Mouse (Mus musculus): Measurements from ENCODE around the gene Dnttip1. TPM values are rescaled to one million over a fixed set of nuclear protein-coding genes. Genes with fewer than 3 reads are reported as not detected.

Gene Dnttip1
- polyA plus RNA-seq, 3 experiments from 2014 or later = 3.8 to 7.8 (median 5.0) TPM

DNA sequence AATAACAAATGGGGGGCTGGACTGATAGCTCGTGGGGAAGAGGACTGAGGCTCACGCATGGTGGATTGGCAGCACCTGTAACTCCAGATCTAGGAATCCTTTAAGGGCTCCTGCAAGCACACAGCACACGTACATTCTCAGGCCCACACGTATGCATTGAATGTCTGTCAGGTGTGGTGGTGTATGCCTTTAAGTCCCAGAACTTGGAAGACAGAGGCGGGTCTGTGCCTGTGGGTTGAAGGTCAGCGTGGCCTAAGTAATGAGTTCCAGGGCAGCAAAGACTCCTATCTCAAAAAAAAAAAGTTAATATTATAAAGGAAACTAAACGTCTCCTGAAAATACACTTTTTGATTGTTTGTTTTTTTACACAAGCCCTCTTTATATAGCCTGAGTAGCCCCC lies 60.8 kb downstream of the Dnttip1 start:
- no peak for ATAC-seq

DNA sequence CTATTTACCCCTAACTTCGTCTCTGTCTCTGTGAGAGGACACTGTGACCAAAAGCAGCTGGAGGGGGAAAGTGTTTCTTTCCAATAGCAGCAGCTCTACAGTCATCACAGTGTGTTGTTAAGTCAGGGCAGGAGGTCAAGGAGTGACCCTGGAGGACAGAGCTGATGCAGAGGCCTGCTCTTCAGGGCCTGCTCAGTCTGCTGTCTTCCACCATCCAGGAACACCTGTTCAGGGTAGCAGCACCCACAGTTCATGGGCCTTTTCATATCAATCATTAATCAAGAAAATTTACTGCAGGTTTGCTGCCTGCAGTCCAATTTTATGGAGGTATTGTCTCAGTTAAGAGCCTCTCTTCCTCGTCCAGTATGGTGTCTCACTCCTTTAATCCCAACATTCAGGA lies 67.8 kb downstream of the Dnttip1 start:
- ATAC-seq = no peak

DNA sequence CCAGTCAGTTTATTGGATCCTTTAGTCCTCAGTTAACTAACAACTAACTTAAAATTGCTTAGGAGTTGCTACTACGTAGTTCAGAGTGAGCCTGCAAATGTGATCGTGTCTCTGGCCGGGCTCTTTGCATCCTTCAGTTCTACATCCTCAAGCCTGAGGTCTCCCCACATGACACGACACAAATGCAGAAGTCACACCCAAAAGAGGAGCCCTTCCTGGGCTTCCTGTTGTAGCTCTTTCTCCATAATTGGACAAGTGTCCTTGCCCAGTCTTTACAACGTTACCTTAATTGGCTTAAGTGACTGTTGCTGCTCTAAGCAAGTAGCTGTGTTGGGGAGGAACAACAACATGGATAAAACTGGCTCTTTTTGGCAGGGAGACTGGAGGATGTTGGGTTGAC lies 69.6 kb downstream of the Dnttip1 start:
- ATAC-seq = no peak

DNA sequence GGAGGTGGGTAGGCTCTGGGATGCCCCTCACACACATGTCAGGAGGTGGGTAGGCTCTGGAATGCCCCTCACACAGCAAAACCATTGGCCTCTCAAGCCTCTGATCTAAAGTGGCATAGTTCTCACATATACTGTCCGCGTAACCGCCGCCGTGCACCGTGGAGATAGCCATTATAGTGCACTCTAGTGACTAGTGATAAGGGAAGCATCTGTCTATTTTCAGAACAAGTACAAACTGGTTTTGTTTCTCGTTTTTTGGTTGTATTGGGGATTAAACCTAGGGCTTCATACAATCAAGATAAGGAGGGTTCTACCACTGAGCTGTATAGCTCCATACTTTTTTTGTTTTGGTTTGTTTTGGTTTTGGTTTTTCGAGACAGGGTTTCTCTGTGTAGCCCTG lies 70.0 kb downstream of the Dnttip1 start:
- ATAC-seq = no peak

DNA sequence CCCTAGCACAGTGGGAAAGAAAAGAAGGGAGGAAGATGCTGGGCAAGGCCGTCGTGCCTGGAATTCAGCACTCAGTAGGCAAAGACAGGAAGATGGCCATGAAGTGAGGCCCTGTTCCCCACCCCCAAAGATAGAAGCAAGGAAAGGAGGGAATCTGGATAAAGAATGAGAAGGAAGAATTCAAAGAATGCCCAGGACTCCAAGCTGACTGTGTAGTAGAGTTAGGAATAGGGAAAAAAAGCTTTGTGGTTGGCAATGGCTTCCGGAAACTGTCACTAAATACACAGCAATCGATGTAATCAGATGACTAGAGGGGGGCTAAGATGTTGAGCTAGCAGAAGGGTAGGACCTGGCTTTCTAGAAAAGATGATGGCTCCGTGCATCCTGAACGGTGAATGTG lies 71.4 kb downstream of the Dnttip1 start:
- no peak for ATAC-seq

DNA sequence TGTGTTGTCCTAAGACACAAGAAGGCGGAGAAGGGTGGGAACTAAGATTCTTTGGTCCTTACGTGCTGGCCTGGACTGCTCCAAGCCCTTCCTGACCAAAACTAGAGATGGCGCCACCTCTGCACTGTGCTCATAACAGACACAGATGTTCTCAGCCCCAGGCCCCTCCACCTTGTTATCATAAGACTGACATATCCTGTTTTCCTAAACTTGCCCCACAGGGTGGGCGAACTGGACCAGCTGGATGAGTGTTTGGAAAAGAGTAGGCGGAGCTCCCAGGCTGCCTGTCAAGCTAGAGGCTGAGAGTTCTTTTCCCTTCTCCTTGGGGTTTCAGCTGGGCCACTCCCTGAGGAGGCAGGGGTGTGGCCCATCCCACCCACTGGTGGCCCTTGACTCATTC lies 71.9 kb downstream of the Dnttip1 start:
- no peak for ATAC-seq

Other genes starting within 250 kb of the Dnttip1 start
- gene Pigt, start 248.5 kb upstream of the Dnttip1 start, polyA plus RNA-seq (2017; shearing (Covaris generic)) = 10 to 100 TPM; 13.6 to 36.2 (median 30.9) TPM
- not detected for gene Wfdc2, start 183.6 kb upstream of the Dnttip1 start, polyA plus RNA-seq (2017; shearing (Covaris generic))
- gene Spint3, start 172.5 kb upstream of the Dnttip1 start, polyA plus RNA-seq (2017; shearing (Covaris generic)) = not detected
- not detected for gene Wfdc6a, start 160.5 kb upstream of the Dnttip1 start, polyA plus RNA-seq (2017; shearing (Covaris generic))
- not detected for gene Eppin, start 152.4 kb upstream of the Dnttip1 start, polyA plus RNA-seq (2017; shearing (Covaris generic))
- not detected for gene Wfdc6b, start 132.5 kb upstream of the Dnttip1 start, polyA plus RNA-seq (2017; shearing (Covaris generic))
- gene Wfdc8, start 132.4 kb upstream of the Dnttip1 start, polyA plus RNA-seq (2017; shearing (Covaris generic)) = not detected
- not detected for gene Wfdc16, start 107.2 kb upstream of the Dnttip1 start, polyA plus RNA-seq (2017; shearing (Covaris generic))
- gene Wfdc10, start 89.9 kb upstream of the Dnttip1 start, polyA plus RNA-seq (2017; shearing (Covaris generic)) = not detected
- gene Wfdc9, start 89.4 kb upstream of the Dnttip1 start, polyA plus RNA-seq (2017; shearing (Covaris generic)) = not detected
- not detected for gene Wfdc11, start 71.9 kb upstream of the Dnttip1 start, polyA plus RNA-seq (2017; shearing (Covaris generic))
- gene Wfdc13, start 60.9 kb upstream of the Dnttip1 start, polyA plus RNA-seq (2017; shearing (Covaris generic)) = not detected
- gene Spint4, start 47.5 kb upstream of the Dnttip1 start, polyA plus RNA-seq (2017; shearing (Covaris generic)) = not detected
- gene Spint5, start 30.7 kb upstream of the Dnttip1 start, polyA plus RNA-seq (2017; shearing (Covaris generic)) = not detected
- gene Wfdc3, start 52 bp upstream of the Dnttip1 start, polyA plus RNA-seq (2017; shearing (Covaris generic)) = not detected
- gene Ube2c, start 23.9 kb downstream of the Dnttip1 start, polyA plus RNA-seq (2017; shearing (Covaris generic)) = 100 to 1,000 TPM in 1 of 3 experiments, 10 to 100 TPM in 1, 1 to 10 TPM in 1; 7.9 to 171 (median 15.0) TPM
- gene Tnnc2, start 34.0 kb downstream of the Dnttip1 start, polyA plus RNA-seq (2017; shearing (Covaris generic)) = not detected
- gene Snx21, start 39.8 kb downstream of the Dnttip1 start, polyA plus RNA-seq (2017; shearing (Covaris generic)) = 1 to 10 TPM; 5.2 to 9.7 (median 6.4) TPM
- gene Acot8, start 58.9 kb downstream of the Dnttip1 start, polyA plus RNA-seq (2017; shearing (Covaris generic)) = 10 to 100 TPM; 34.5 to 45.6 (median 39.3) TPM
- 1 to 10 TPM; 3.7 to 6.1 (median 4.8) TPM for gene Zswim3, start 59.1 kb downstream of the Dnttip1 start, polyA plus RNA-seq (2017; shearing (Covaris generic))
- gene Zswim1, start 76.7 kb downstream of the Dnttip1 start, polyA plus RNA-seq (2017; shearing (Covaris generic)) = 10 to 100 TPM; 17.5 to 25.7 (median 22.5) TPM
- not detected for gene Spata25, start 82.6 kb downstream of the Dnttip1 start, polyA plus RNA-seq (2017; shearing (Covaris generic))
- 100 to 1,000 TPM; 206 to 247 (median 207) TPM for gene Ctsa, start 86.9 kb downstream of the Dnttip1 start, polyA plus RNA-seq (2017; shearing (Covaris generic))
- 1 to 10 TPM; 1.0 to 2.7 (median 1.1) TPM for gene Neurl2, start 87.5 kb downstream of the Dnttip1 start, polyA plus RNA-seq (2017; shearing (Covaris generic))
- 1 to 10 TPM in 2 of 3 experiments, under 1 TPM in 1; 0.50 to 3.0 (median 1.3) TPM for gene Pltp, start 111.7 kb downstream of the Dnttip1 start, polyA plus RNA-seq (2017; shearing (Covaris generic))
- gene Pcif1, start 133.3 kb downstream of the Dnttip1 start, polyA plus RNA-seq (2017; shearing (Covaris generic)) = 100 to 1,000 TPM; 110 to 126 (median 112) TPM
- 1 to 10 TPM; 6.2 to 7.4 (median 6.8) TPM for gene Zfp335, start 165.8 kb downstream of the Dnttip1 start, polyA plus RNA-seq (2017; shearing (Covaris generic))
- 1 to 10 TPM; 1.3 to 2.6 (median 2.6) TPM for gene Mmp9, start 194.8 kb downstream of the Dnttip1 start, polyA plus RNA-seq (2017; shearing (Covaris generic))
- gene Slc12a5, start 214.8 kb downstream of the Dnttip1 start, polyA plus RNA-seq (2017; shearing (Covaris generic)) = under 1 TPM in 2 of 3 experiments, not detected in 1; 0.21 to 0.33 TPM